Comparison of ENCODE assay signal across 26 mouse cellular contexts in genomic region chr9:108925897-108926296, GRCm38 (mm10). TPM values are rescaled to one million over a fixed set of nuclear protein-coding genes. Genes with fewer than 3 reads are reported as not detected.
A peak's percentile ranks its signal among the peaks of the same experiment; 100 is the strongest.
DNase-seq lines count a peak whose midpoint lies in the region; ATAC-seq and TF ChIP-seq lines count a peak whose summit lies in the region.
"Had no signal": no experiment of that assay in that cellular context is flagged by ENCODE, and none has a peak within 500 bp of the region (broad histone marks: within the 10 kb centered on the region; RNA-seq: fewer than 3 reads in every experiment).

No protein-coding gene starts in this region.

- H3ac ChIP-seq in myocyte (ENCODE audit: control insufficient read depth, insufficient read length), result no peak overlapping the region

- DNase-seq in adrenal gland, adult (ENCODE audit: inconsistent age in 2 of 2, low spot score in 1 of 2), result peak; percentile 35 to 78
- no peak for DNase-seq in adrenal gland, postnatal 4 days (ENCODE audit: low spot score in 2 of 2)
- DNase-seq in kidney, postnatal 14 days, result peak; percentile 67
- DNase-seq in hindbrain, embryonic 10.5 days (ENCODE audit: low spot score), result no peak
- no peak for DNase-seq in ovary, postnatal 14 days (ENCODE audit: low spot score)
- DNase-seq: cerebellum, adult 11-12 months; cerebellum, postnatal 25 days; forebrain, postnatal 0 days; layer of hippocampus, adult 9-11 months; spleen, adult 18-20 months; thymus, postnatal 36 days had no signal

- TF ChIP-seq POLR2A in myocyte (IDR thresholded peaks at IDR 0.05; ENCODE audit: insufficient read length, low read depth), result no peak

- no peak overlapping the region for H3K4me2 ChIP-seq in kidney, embryonic 16.5 days (replicated peaks; ENCODE audit: low read depth, low read length)
- H3K4me2 ChIP-seq in myocyte (ENCODE audit: low read depth), result no peak overlapping the region
- H3K4me2 ChIP-seq: embryonic facial prominence, embryonic 15.5 days; heart, embryonic 13.5 days; hindbrain, embryonic 14.5 days; liver, embryonic 12.5 days; lung, embryonic 15.5 days; midbrain, embryonic 12.5 days; neural tube, embryonic 12.5 days had no signal

- H3K9ac ChIP-seq in kidney, embryonic 16.5 days (replicated peaks; ENCODE audit: low read length), result no peak overlapping the region
- H3K9ac ChIP-seq: embryonic facial prominence, embryonic 15.5 days; forebrain, postnatal 0 days; heart, embryonic 13.5 days; hindbrain, embryonic 14.5 days; liver, embryonic 12.5 days; lung, embryonic 15.5 days; midbrain, embryonic 12.5 days; neural tube, embryonic 12.5 days had no signal

- H3K79me2 ChIP-seq in myocyte (ENCODE audit: control insufficient read depth, insufficient read depth), result no peaks in the 10 kb centered on the region

- no peaks in the 10 kb centered on the region for H3K27me3 ChIP-seq in kidney, embryonic 16.5 days (ENCODE audit: insufficient read depth, low read length)
- H3K27me3 ChIP-seq in myocyte (ENCODE audit: control insufficient read depth, insufficient read depth, insufficient read length), result peaks cover 57% of the 10 kb centered on the region
- H3K27me3 ChIP-seq in hindbrain, embryonic 10.5 days (ENCODE audit: insufficient read depth, poor library complexity, severe bottlenecking), result no peaks in the 10 kb centered on the region
- H3K27me3 ChIP-seq: embryonic facial prominence, embryonic 15.5 days; midbrain, embryonic 12.5 days; neural tube, embryonic 12.5 days had no signal

- ATAC-seq in kidney, embryonic 16.5 days (ENCODE audit: low FRiP score, low TSS enrichment), result no peak
- peak; percentile 22; the same call in 1 of the 2 replicates for ATAC-seq in common myeloid progenitor, adult 5-6 weeks (replicated peaks; ENCODE audit: low read depth, poor library complexity, severe bottlenecking)
- ATAC-seq: forebrain, postnatal 0 days; liver, embryonic 12.5 days had no signal

- no peaks in the 10 kb centered on the region for H3K9me3 ChIP-seq in kidney, embryonic 16.5 days (ENCODE audit: low read length)
- H3K9me3 ChIP-seq in hindbrain, embryonic 10.5 days, result no peaks in the 10 kb centered on the region
- H3K9me3 ChIP-seq: embryonic facial prominence, embryonic 15.5 days; G1E; heart, embryonic 13.5 days; limb, embryonic 10.5 days; liver, embryonic 12.5 days; lung, embryonic 15.5 days; midbrain, embryonic 12.5 days; neural tube, embryonic 12.5 days had no signal

- H3K27ac ChIP-seq in kidney, embryonic 16.5 days (ENCODE audit: low read length), result no peak overlapping the region
- H3K27ac ChIP-seq in hindbrain, embryonic 10.5 days, result no peak overlapping the region
- H3K27ac ChIP-seq: embryonic facial prominence, embryonic 15.5 days; heart, embryonic 13.5 days; hindbrain, embryonic 14.5 days; limb, embryonic 10.5 days; liver, embryonic 12.5 days; lung, embryonic 15.5 days; macrophage; midbrain, embryonic 12.5 days; neural tube, embryonic 12.5 days had no signal

- H3K36me3 ChIP-seq in kidney, embryonic 16.5 days (ENCODE audit: insufficient read depth, low read length), result no peaks in the 10 kb centered on the region
- H3K36me3 ChIP-seq in myocyte (ENCODE audit: control insufficient read depth, insufficient read depth), result no peaks in the 10 kb centered on the region
- no peaks in the 10 kb centered on the region for H3K36me3 ChIP-seq in hindbrain, embryonic 10.5 days
- H3K36me3 ChIP-seq: embryonic facial prominence, embryonic 15.5 days; G1E; heart, embryonic 13.5 days; limb, embryonic 10.5 days; liver, embryonic 12.5 days; lung, embryonic 15.5 days; midbrain, embryonic 12.5 days; neural tube, embryonic 12.5 days had no signal

- WGBS in kidney, embryonic 16.5 days, result 32% methylated on average over 8 of the region's 8 CpGs
- WGBS in hindbrain, embryonic 10.5 days, result 79% methylated on average over 8 of the region's 8 CpGs

- H3K4me1 ChIP-seq in kidney, embryonic 16.5 days (ENCODE audit: insufficient read depth, low read length), result no peaks in the 10 kb centered on the region
- no peaks in the 10 kb centered on the region for H3K4me1 ChIP-seq in hindbrain, embryonic 10.5 days (replicated peaks)
- H3K4me1 ChIP-seq: embryonic facial prominence, embryonic 15.5 days; heart, embryonic 13.5 days; liver, embryonic 12.5 days; lung, embryonic 15.5 days; midbrain, embryonic 12.5 days; neural tube, embryonic 12.5 days had no signal

- H3K4me3 ChIP-seq in kidney, embryonic 16.5 days (ENCODE audit: low read length), result no peak overlapping the region
- no peak overlapping the region for H3K4me3 ChIP-seq in myocyte
- no peak overlapping the region for H3K4me3 ChIP-seq in hindbrain, embryonic 10.5 days
- H3K4me3 ChIP-seq: embryonic facial prominence, embryonic 15.5 days; heart, embryonic 13.5 days; limb, embryonic 10.5 days; liver, embryonic 12.5 days; lung, embryonic 15.5 days; midbrain, embryonic 12.5 days; neural tube, embryonic 12.5 days had no signal

TF ChIP-seq in myocyte, 11 proteins besides CTCF, POLR2A, EP300 and RAD21:
- TF ChIP-seq CEBPB (IDR thresholded peaks at IDR 0.05; ENCODE audit: insufficient read depth, poor library complexity, severe bottlenecking), result peak; percentile 96
- TF ChIP-seq MYOD1 (IDR thresholded peaks at IDR 0.05; ENCODE audit: control insufficient read depth in 1 of 3, insufficient read length in 2 of 3, low read depth in 2 of 3), result no peak

RNA-seq across cellular contexts. Expression of gene Uqcrc1, which starts 10.5 kb away (rescaled TPM):
- total RNA-seq in adrenal gland, postnatal 4 days (2021), result 100 to 1,000 TPM; 475 to 524 TPM
- 621 and 666 TPM in 2 replicates for polyA plus RNA-seq in kidney, embryonic 16.5 days (2015; fragmentation: Nextera tagmentation; extraction: Ambion mirVana)
- total RNA-seq in common myeloid progenitor, adult 5-6 weeks (2017), result 173 and 182 TPM in 2 replicates
- 468 TPM for polyA plus RNA-seq in myocyte (2012; fragmentation: generic; extraction: Trizol)
- polyA plus RNA-seq in hindbrain, embryonic 10.5 days (2016; fragmentation: Nextera tagmentation; extraction: Ambion mirVana), result 478 and 495 TPM in 2 replicates

RNA-seq across cellular contexts. Expression of gene Tmem89, which starts 11.5 kb away (rescaled TPM):
- under 1 TPM in 1 of 2 experiments, not detected in 1; 0.34 TPM for total RNA-seq in adrenal gland, postnatal 4 days (2021)
- not detected in 2 replicates for polyA plus RNA-seq in kidney, embryonic 16.5 days (2015; fragmentation: Nextera tagmentation; extraction: Ambion mirVana)
- total RNA-seq in common myeloid progenitor, adult 5-6 weeks (2017), result not detected in 2 replicates
- polyA plus RNA-seq in myocyte (2012; fragmentation: generic; extraction: Trizol), result not detected
- 0.17 and 0.24 TPM in 2 replicates for polyA plus RNA-seq in hindbrain, embryonic 10.5 days (2016; fragmentation: Nextera tagmentation; extraction: Ambion mirVana)
- total RNA-seq: G1E; heart, postnatal 25 days; monocyte, adult 5-6 weeks had no signal
- polyA plus RNA-seq: G1E; heart, embryonic 13.5 days; limb, embryonic 10.5 days; liver, embryonic 12.5 days; macrophage; midbrain, embryonic 12.5 days; neural tube, embryonic 12.5 days had no signal

RNA-seq across cellular contexts. Expression of gene Col7a1, which starts 27.5 kb away (rescaled TPM):
- total RNA-seq in adrenal gland, postnatal 4 days (2021), result 1 to 10 TPM; 9.0 to 9.5 TPM
- polyA plus RNA-seq in kidney, embryonic 16.5 days (2015; fragmentation: Nextera tagmentation; extraction: Ambion mirVana), result 2.9 and 3.9 TPM in 2 replicates
- 0.05 TPM in 1 of 2 replicates, not detected in the other for total RNA-seq in common myeloid progenitor, adult 5-6 weeks (2017)
- 8.4 TPM for polyA plus RNA-seq in myocyte (2012; fragmentation: generic; extraction: Trizol)
- 1.2 and 3.3 TPM in 2 replicates for polyA plus RNA-seq in hindbrain, embryonic 10.5 days (2016; fragmentation: Nextera tagmentation; extraction: Ambion mirVana)

RNA-seq across cellular contexts. Expression of gene Ucn2, which starts 59.9 kb away (rescaled TPM):
- 1 to 10 TPM in 1 of 2 experiments, under 1 TPM in 1; 0.78 to 1.6 TPM for total RNA-seq in adrenal gland, postnatal 4 days (2021)
- 0.31 TPM in 1 of 2 replicates, not detected in the other for polyA plus RNA-seq in kidney, embryonic 16.5 days (2015; fragmentation: Nextera tagmentation; extraction: Ambion mirVana)
- total RNA-seq in common myeloid progenitor, adult 5-6 weeks (2017), result not detected in 2 replicates
- 0.17 TPM for polyA plus RNA-seq in myocyte (2012; fragmentation: generic; extraction: Trizol)
- not detected in 2 replicates for polyA plus RNA-seq in hindbrain, embryonic 10.5 days (2016; fragmentation: Nextera tagmentation; extraction: Ambion mirVana)
- total RNA-seq: forebrain, postnatal 0 days; heart, postnatal 25 days; monocyte, adult 5-6 weeks had no signal
- polyA plus RNA-seq: forebrain, postnatal 0 days; G1E; heart, embryonic 13.5 days; limb, embryonic 10.5 days; liver, embryonic 12.5 days; lung, embryonic 15.5 days; macrophage; midbrain, embryonic 12.5 days; neural tube, embryonic 12.5 days had no signal

Comparison
In these comparisons a context has a peak if more than half of its experiments do, and no peak if none do; other contexts are left out.
1. DNase-seq: peak in adrenal gland, adult (2 of 2) and kidney, postnatal 14 days (single experiment); none in adrenal gland, postnatal 4 days (0 of 2), hindbrain, embryonic 10.5 days (single experiment) and ovary, postnatal 14 days (single experiment).